Mouse (Mus musculus): ENCODE results near the gene Dpp10.

Dpp10 gene

GRCm38 (mm10) chr1:123656607-123657006 lies 388.8 kb downstream of the Dpp10 start:
- TF ChIP-seq GATA4 (IDR thresholded peaks at IDR 0.05; ENCODE audit: insufficient replicate concordance, low read length): no peak

- TF ChIP-seq GATA4 (IDR thresholded peaks at IDR 0.05; ENCODE audit: insufficient replicate concordance, low read length): no peak
Observed at GRCm38 (mm10) chr1:123637897-123638296, 407.5 kb downstream of the Dpp10 start.

- TF ChIP-seq GATA4 (IDR thresholded peaks at IDR 0.05; ENCODE audit: insufficient replicate concordance, low read length): no peak
Observed at GRCm38 (mm10) chr1:123628268-123628667, 417.1 kb downstream of the Dpp10 start.

GRCm38 (mm10) chr1:123584857-123585256 lies 460.5 kb downstream of the Dpp10 start:
- no peak for TF ChIP-seq GATA4 (IDR thresholded peaks at IDR 0.05; ENCODE audit: insufficient replicate concordance, low read length)

- TF ChIP-seq GATA4 (IDR thresholded peaks at IDR 0.05; ENCODE audit: insufficient replicate concordance, low read length): no peak
Observed at GRCm38 (mm10) chr1:123580112-123580511, 465.2 kb downstream of the Dpp10 start.

GRCm38 (mm10) chr1:123573713-123574112 lies 471.6 kb downstream of the Dpp10 start:
- no peak for TF ChIP-seq GATA4 (IDR thresholded peaks at IDR 0.05; ENCODE audit: insufficient replicate concordance, low read length)

GRCm38 (mm10) chr1:123542496-123542895 lies 502.9 kb downstream of the Dpp10 start:
- no peak for TF ChIP-seq GATA4 (IDR thresholded peaks at IDR 0.05; ENCODE audit: insufficient replicate concordance, low read length)

GRCm38 (mm10) chr1:123467729-123468128 lies 577.6 kb downstream of the Dpp10 start:
- TF ChIP-seq GATA4 (IDR thresholded peaks at IDR 0.05; ENCODE audit: insufficient replicate concordance, low read length): no peak

GRCm38 (mm10) chr1:123414163-123414562 lies 631.2 kb downstream of the Dpp10 start:
- no peak for TF ChIP-seq GATA4 (IDR thresholded peaks at IDR 0.05; ENCODE audit: insufficient replicate concordance, low read length)

- TF ChIP-seq GATA4 (IDR thresholded peaks at IDR 0.05; ENCODE audit: insufficient replicate concordance, low read length): no peak
Observed at GRCm38 (mm10) chr1:123351300-123351699, 694.1 kb downstream of the Dpp10 start.

GRCm38 (mm10) chr1:123337877-123338276 lies 707.5 kb downstream of the Dpp10 start:
- no peak for TF ChIP-seq GATA4 (IDR thresholded peaks at IDR 0.05; ENCODE audit: insufficient replicate concordance, low read length)

GRCm38 (mm10) chr1:123316886-123317285 lies 728.5 kb downstream of the Dpp10 start:
- no peak for TF ChIP-seq GATA4 (IDR thresholded peaks at IDR 0.05; ENCODE audit: insufficient replicate concordance, low read length)
